Mouse (Mus musculus): ENCODE measurements at regions not wholly inside any gene's neighbourhood (a gene's known extent, or its start where the extent isn't known, plus 50 kb on each side); places are given as distances from the start of the nearest gene placed in this dataset.

- DNase-seq (ENCODE audit: low spot score), result peak; percentile 23
Observed at GRCm38 (mm10) chr11:112592411-112593020, 189.5 kb upstream of the Sox9 start.

DNA sequence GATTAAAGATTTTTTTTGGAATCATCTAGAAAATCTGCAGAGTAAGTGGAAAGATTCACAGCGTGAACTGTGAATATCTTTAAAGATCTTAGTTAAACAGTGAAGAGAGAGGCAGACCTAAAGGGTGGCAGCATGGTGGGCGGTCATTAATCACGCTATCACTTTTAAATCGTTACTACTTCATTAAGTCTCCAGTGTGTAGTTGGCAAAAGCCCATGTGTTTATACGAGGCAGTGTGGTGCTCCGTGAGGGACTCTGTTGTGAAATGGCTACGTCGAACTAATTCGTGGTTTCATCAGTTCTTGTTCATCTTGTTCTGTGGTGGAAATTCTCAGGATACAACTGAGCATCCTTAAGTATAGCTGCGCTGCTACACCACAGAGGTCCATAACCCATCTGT is 188.2 kb upstream of the Sox9 start:
- no peak for DNase-seq (ENCODE audit: low spot score)

- DNase-seq (ENCODE audit: low spot score), result no peak
Observed at GRCm38 (mm10) chr11:112607359-112607758, 174.7 kb upstream of the Sox9 start.

DNA sequence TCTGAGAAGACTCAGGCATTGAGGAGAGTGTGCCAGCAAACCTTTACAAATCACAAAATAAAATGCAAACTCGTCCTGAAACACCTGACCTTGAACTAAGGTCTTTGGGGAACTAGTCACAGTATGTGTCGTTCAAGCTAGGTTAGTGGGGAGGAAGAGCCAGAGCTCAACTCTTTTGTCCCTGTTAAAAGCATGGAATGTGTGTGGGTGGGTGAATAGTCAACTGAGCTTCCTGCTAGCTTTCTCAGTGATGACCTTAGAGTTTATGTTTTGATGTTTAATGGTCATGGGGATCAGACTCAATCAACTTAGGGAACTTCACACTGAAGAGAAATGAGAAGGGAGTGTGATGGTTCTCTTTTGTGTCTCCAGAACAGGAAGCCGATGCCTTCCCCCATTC is 172.7 kb upstream of the Sox9 start:
- no peak for DNase-seq (ENCODE audit: low spot score)

DNA sequence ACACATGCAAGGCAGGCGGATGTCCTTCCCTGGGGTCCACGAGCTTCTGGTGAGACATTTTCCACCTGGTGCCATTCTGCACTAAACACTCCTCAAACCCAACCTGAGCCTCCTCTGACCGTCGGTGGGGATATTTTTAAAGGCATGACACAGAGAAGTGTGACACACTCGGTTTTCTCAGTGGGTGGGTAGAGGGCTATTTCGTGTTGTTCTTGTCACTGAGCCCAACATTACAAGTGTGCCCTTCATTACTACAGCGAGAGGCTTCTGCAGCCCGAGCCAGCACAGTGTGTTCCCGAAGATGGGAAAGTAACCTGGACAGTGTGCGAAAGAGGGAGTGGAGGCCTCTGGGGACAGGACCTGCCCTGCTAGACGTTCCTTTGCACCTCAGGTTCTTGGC is 171.0 kb upstream of the Sox9 start:
- no peak for DNase-seq (ENCODE audit: low spot score)

- no peak for DNase-seq (ENCODE audit: low spot score)
Observed at GRCm38 (mm10) chr11:112615629-112616028, 166.4 kb upstream of the Sox9 start.

- no peak for DNase-seq (ENCODE audit: low spot score)
Observed at GRCm38 (mm10) chr11:112616942-112617341, 165.1 kb upstream of the Sox9 start.

- DNase-seq (ENCODE audit: low spot score), result peak; percentile 18
Observed at GRCm38 (mm10) chr11:112620916-112621315, 161.1 kb upstream of the Sox9 start.

DNA sequence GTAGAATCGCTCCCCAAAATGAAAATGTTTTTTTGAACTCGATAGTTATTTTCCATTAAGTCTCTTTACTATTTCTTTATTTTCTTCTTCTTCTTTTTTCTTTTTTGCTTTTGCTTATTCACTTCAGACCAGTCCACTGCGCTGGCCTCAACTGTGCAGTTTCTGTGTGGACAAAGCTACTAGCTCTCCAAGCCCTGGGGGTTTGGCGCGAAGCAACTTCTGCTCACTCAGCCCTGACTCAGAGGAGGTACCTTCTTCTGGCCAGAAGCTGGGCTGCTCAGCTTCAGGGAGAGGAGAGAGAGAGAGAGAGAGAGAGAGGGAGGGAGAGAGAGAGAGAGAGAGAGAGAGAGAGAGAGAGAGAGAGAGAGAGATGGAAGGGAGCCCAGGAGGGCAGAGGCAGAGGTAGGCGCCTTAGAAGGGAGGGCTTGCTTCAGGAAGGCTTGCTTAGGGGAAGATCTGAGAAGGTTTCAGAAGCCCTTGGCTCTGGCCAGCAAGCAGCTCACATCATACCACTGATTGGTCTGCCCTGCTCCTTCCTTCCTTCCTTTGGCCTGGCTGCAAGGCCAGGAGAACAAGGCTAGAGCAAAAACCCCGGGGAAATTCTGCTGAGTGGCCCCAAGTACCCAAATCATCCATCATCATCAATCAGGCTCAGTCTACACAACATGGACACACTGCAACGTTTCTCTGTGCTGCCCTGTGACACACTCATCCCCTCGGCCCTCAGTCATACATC is 160.5 kb upstream of the Sox9 start:
- DNase-seq (ENCODE audit: low spot score), result peak; percentile 29

DNA sequence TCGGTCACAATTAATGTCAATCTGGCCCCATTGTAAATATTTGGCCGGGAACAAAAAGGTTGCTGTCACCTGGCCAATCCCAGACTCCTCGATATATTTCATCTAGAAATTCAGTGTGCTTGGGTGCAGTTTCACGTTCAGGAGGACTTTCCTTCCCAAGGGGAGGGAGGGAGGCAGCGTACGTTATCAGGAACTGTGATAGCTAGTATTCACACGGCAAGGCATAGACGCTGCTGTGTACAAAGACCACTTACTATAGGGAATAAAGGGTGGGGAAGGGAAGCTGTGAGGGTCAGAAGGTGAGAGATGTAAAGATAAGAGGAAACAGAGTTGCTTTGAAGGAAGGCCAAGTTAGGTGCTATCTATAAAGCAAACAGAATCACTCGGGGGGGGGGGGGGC is 132.7 kb upstream of the Sox9 start:
- DNase-seq (ENCODE audit: low spot score), result no peak

- peak; percentile 28 for DNase-seq (ENCODE audit: low spot score)
Observed at GRCm38 (mm10) chr11:112657410-112658159, 124.4 kb upstream of the Sox9 start.

DNA sequence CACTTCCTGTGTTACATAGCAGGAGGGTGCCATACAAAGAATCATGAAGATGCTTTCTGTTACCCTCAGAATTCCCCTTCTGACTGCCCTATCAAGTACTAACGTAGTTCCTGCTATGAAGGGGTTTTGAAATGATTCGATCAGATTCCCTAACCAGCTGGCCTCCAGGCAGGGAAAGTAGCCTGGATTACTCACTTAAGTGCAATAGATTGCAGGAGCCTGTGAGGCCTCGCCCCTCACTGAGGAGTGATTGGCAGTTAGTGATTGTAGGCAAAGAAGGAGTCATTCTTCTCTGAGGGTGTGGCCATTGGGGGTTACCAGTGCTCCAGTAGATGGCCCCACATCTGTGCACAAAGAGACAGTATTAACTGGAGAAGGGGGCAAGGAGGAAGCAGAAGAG is 122.1 kb upstream of the Sox9 start:
- DNase-seq (ENCODE audit: low spot score), result no peak

DNA sequence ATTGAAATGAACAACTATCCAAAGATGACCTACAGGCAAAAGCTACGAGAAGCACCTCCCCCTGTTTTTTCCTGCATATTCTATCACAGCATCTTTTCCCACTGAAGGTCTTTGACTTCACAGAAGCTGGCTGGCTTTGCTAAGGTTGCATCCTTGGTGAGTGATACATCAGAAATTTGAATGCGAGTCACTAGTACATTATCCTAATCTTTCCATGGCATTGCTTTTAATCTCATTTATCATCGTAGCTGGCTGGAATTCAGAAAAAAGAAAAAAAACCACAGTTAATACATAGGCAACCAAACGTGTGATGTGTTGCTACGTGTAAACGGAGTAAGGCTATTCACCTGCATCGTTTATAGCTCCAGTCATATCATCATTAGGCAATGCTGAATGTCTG is 120.6 kb upstream of the Sox9 start:
- DNase-seq (ENCODE audit: low spot score), result no peak

GRCm38 (mm10) chr11:112667311-112667710 is 114.7 kb upstream of the Sox9 start:
- peak; percentile 11 for DNase-seq (ENCODE audit: low spot score)

GRCm38 (mm10) chr11:112672086-112672485 is 109.9 kb upstream of the Sox9 start:
- DNase-seq (ENCODE audit: low spot score), result no peak

DNA sequence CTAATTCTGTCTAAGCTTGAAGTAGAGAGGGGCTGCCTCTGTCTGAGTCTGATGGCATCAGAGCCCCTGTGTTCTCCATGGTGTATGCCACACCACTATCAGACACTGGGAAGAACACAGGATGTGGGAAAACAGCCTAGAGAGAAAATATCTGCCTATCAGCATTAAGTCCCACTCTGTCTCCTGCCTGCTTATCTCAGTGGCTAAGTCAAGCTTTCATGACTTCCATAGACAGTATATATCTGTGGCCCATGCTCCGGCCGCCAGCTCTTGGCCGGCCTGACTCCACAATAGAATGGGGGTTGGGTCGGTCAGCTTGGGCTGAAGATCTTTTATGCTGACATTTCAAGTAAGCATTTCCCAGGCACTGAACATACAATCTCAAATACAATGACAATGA is 92.0 kb upstream of the Sox9 start:
- DNase-seq (ENCODE audit: low spot score), result no peak

DNA sequence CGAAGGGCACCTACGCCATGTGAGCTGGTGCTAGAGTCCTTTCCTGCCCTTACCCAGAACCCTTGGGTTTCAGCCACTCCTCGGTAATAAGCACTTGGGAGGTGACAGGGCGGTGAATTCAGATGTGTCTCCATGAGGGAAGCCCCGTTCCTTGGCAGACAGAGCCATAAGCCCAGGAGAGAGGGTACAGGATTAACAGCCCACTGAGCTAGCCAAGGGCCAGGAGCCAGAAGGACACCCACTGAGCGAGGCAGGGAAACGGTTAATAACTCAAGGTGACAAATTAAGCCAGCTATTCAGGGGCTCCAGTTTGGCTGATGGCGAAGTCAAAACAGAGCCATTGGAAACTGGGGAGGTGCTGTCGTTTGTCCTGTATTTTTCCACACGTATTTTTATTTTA is 75.9 kb upstream of the Sox9 start:
- DNase-seq (ENCODE audit: low spot score), result no peak

DNA sequence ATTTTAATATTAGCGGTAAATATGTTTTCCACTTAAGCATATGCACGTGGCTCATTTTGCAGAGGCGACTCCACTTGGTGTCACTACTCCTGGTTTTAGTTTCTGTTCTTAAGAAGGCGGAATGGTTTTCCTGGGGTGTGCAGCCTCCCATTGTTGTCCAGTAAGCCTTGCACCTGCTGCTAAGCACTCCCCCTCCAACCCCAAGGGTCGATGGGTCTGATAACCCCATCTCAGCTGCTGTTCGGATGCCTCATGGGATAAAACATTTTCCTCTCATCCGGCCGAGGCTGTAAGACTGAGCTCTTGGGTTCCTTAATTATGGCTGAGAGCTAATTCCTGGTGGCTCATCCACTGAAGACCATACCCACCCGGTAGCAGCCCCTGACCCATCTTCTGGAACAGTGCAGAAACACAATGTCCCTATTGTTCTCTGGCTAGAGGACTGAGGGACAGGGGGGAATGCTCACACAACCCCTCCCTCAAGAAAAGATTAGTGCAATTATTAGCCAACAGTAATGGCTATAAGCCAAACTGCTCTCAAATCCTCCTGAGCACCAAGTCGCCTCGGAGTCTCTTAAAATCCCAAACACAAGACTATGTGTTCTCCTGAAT is 73.8 kb upstream of the Sox9 start:
- DNase-seq (ENCODE audit: low spot score), result peak; percentile 12

DNA sequence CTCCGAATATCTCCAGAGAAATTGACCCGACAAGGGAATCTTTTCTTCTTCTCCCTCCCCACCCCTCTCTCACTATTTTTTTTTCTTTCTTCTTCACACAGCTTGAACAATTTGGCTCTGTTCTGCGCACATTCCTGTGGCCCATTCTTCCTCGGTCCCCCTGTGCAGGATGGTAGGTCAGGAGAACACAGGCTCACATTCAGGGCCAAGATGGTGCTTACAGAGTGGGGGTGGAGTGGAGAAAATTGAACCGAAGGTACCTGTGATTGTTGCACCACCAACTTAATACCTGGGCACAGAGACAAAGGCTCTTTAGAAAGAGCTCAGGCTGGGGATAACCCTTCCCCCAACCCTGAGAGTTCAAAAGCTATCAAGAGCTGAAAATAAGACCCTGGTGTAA is 70.4 kb upstream of the Sox9 start:
- no peak for DNase-seq (ENCODE audit: low spot score)

- no peak for DNase-seq (ENCODE audit: low spot score)
Observed at GRCm38 (mm10) chr11:112718547-112718946, 63.5 kb upstream of the Sox9 start.

DNA sequence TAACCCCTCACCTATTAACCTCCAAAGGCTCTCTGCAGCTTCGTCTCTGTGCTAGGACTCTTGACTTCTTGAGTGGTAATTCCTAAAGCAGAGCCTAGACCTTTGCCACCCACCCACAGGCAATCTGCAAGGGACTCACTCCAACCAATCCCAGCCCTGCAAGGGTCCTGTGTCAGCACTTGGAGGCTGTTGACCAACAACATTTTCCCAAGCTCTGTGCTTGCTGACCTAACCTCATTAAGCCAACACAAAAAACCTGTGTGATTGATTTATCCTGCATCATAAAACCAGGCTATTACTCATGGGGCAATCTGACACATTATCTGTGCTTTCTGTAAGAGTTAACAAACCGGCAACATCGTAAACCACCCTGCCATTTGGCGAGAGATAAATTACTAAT is 61.4 kb upstream of the Sox9 start:
- no peak for DNase-seq (ENCODE audit: low spot score)

DNA sequence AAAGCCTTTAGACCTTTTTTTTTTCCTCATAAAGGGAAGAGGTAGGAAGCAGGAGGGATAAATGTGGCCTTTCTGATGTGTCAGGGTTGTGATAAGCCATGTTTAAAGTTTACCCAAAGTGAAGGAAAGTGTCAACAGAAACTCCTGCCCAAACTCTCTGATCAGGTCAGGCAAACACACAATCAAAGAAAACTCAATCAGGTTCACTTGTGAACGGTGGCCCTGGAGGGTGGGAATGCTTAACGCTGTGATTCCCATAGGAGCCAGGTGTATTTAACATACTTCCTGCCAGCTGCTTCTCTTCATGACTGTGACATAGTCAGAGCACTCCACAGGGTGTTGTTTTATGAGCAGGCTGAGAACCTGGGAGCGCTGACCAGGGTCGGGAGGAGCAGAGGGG is 59.1 kb upstream of the Sox9 start:
- DNase-seq (ENCODE audit: low spot score), result no peak

Data from embryo, embryonic 10.5 days (tissue).